Mouse (Mus musculus) olfactory bulb, adult 2 months (tissue): Measurements from ENCODE around the gene Alg9.

Experiments used
- CTCF ChIP-seq: fragments of 200-500 bp; IDR thresholded peaks from 2 replicates; pipeline ENCODE4 v1.5.1; 2012; ENCODE audit warnings: low read depth, mild to moderate bottlenecking, low read length, moderate library complexity; ENCODE audit not compliant: insufficient read depth
- POLR2A ChIP-seq: fragments of 200-500 bp; IDR thresholded peaks from 2 replicates; pipeline ENCODE4 v1.6.1; 2012; ENCODE audit warnings: mild to moderate bottlenecking, low read depth, low read length, moderate library complexity; ENCODE audit not compliant: insufficient read depth

DNA sequence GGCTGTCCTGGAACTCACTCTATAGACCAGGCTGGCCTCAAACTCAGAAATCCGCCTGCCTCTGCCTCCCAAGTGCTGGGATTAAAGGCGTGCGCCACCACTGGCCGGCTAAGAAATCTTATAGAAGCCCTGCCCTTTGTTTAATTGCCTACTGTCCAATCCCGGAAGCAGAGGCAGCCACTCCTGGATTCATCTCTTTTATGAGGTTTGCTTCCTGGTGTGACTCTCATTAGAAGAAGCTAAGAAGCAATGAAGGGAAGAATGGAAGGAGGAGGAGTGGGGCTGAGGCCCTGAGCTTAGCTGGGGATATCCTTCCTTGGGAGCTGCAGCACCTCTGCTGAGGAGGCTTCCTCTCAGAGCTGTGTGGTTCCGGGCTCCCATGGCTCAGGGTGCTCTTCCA, 46.8 kb downstream of the Alg9 start:
- no peak for TF ChIP-seq POLR2A
- TF ChIP-seq CTCF = no peak
